Mouse (Mus musculus) hindbrain, embryonic 11.5 days (tissue): ENCODE measurements at regions not wholly inside any gene's neighbourhood (a gene's known extent, or its start where the extent isn't known, plus 50 kb on each side); places are given as distances from the start of the nearest gene placed in this dataset.
"Not testable (repeated sequence)": the region's sequence is repeated elsewhere in the genome, so short reads cannot be mapped to it uniquely, and the experiment has no call there.

Source experiments
- ATAC-seq: fragments of 200-750 bp; cut with Nextera tagmentation; 2 replicates; pipeline ENCODE4 v1.8.0; 2017; ENCODE audit warnings: mild to moderate bottlenecking, moderate TSS enrichment, moderate library complexity; ENCODE audit not compliant: low FRiP score
- DNase-seq: peaks from one replicate; pipeline ENCODE4 v3.0.0-alpha.2; 2015; ENCODE audit warnings: low spot score
- H3K27ac ChIP-seq: fragments of 300-500 bp; sonication (generic); 2 replicates; pipeline ENCODE4 v1.5.1; 2014; ENCODE audit warnings: mild to moderate bottlenecking, low read depth, low read length
- H3K27me3 ChIP-seq: fragments of 300-500 bp; sonication (generic); 2 replicates; pipeline ENCODE4 v1.6.1; 2014; ENCODE audit warnings: mild to moderate bottlenecking, low read length, moderate library complexity, mixed read lengths; ENCODE audit not compliant: control insufficient read depth, insufficient read depth
- H3K36me3 ChIP-seq: fragments of 300-500 bp; sonication (generic); 2 replicates; pipeline ENCODE4 v1.6.1; 2014; ENCODE audit warnings: mild to moderate bottlenecking, low read length, moderate library complexity, mixed read lengths; ENCODE audit not compliant: control insufficient read depth, insufficient read depth
- H3K4me1 ChIP-seq: fragments of 300-500 bp; sonication (generic); replicated peaks from 2 replicates; pipeline ENCODE4 v1.6.1; 2014; ENCODE audit warnings: low read length, mixed read lengths; ENCODE audit not compliant: control insufficient read depth, insufficient read depth
- H3K4me2 ChIP-seq: fragments of 300-500 bp; sonication (generic); replicated peaks from 2 replicates; pipeline ENCODE4 v1.6.1; 2014; ENCODE audit warnings: mild to moderate bottlenecking, low read depth, low read length
- H3K4me3 ChIP-seq: fragments of 300-500 bp; sonication (generic); 2 replicates; pipeline ENCODE4 v1.5.1; 2014; ENCODE audit warnings: low read depth, low read length
- H3K9ac ChIP-seq: fragments of 300-500 bp; sonication (generic); 2 replicates; pipeline ENCODE4 v1.6.1; 2014; ENCODE audit warnings: low read depth, low read length
- H3K9me3 ChIP-seq: fragments of 300-500 bp; sonication (generic); 2 replicates; pipeline ENCODE4 v1.6.1; 2016; ENCODE audit warnings: low read length; ENCODE audit not compliant: control insufficient read depth
- WGBS: fragments of 180-500 bp; shearing (Covaris S2); extraction: QIAGEN DNeasy Blood & Tissue Kit; methylation state at CpG from one replicate; pipeline ENCODE4 v1.1.7; 2014; 5-methylcytosine and 5-hydroxymethylcytosine counted together

DNA sequence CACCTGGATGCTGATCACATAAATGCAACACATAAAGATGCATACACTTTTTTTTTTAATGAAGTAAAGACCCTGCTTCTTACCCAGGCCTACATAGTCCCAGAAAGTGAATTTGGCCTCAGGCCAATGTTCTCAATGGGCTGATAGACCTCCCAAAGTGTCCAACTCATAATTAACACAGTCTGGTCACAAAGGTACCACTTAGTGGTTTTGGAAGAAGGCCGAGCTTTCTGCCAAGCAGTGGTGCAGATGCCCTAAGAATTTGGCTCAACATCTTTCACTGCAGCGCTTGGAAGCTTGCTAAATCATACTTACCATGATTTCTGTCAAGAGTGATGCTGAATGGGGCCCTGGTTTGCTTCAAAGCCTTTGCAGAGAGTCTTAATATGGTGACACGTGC is 706.4 kb upstream of the Rag2 start:
- Histone ChIP-seq H3K4me2 (no peak overlapping the region), H3K27ac (no peak overlapping the region), H3K9ac (no peak overlapping the region), H3K4me3 (no peak overlapping the region), H3K4me1 (no peaks in the 10 kb centered on the region), H3K36me3 (no peaks in the 10 kb centered on the region), H3K27me3 (no peaks in the 10 kb centered on the region), H3K9me3 (no peaks in the 10 kb centered on the region)
- 93% methylated on average over 3 of the region's 3 CpGs for WGBS
- DNase-seq (no peak), ATAC-seq (no peak)

DNA sequence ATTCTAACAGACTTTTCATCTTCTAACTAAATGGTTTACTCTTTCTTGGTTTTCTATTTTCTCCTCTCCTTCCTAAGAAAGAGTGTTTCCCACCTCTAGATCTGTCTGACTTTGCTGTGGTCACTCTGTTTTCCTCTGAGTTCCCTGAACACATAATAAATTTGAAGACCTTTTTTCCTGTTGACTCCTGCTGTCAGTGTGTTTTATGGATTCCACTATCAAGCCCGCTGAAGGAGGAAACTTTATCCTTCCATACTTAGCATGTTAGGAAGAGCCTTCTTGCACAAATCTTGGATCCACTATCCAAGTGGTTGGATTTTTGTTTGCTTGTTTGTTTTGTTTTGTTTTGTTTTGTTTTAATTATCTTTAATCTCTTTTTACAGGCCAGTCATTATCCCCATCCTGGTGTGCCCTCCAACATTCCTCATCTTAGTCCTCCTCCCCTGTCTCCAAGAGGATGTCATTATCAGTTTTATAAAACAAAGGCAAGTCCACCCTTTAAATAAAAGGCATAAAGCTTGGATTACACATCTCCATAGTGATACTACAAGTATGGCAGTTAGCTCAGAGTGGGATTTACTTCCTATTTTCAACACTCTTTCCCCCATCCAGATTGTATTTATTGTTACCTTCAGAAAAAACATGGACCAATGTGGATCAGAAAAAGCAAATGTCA is 704.8 kb upstream of the Rag2 start:
- no peak overlapping the region for H3K4me2 ChIP-seq
- H3K9me3 ChIP-seq: no peaks in the 10 kb centered on the region
- WGBS: 93% methylated on average over 1 of the region's 1 CpGs
- H3K27ac ChIP-seq: no peak overlapping the region
- no peak overlapping the region for H3K9ac ChIP-seq
- ATAC-seq (no peak), DNase-seq (no peak)
- H3K4me1 ChIP-seq: no peaks in the 10 kb centered on the region
- no peak overlapping the region for H3K4me3 ChIP-seq
- no peaks in the 10 kb centered on the region for H3K27me3 ChIP-seq
- H3K36me3 ChIP-seq: no peaks in the 10 kb centered on the region

DNA sequence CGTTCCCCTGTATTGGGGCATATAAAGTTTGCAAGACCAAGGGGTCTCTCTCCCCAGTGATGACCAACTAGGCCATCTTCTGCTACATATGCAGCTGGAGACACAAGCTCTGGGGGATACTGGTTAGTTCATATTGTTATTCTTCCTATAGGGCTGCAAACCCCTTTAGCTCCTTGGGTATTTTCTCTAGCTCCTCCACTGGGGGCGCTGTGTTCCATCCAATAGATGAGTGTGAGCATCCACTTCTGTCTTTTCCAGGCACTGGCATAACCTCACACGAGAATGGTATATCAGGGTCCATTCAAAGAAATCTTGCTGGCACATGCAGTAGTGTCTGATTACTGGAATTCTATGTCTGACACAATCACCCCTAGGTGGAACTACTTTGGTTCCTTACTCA is 675.9 kb upstream of the Rag2 start:
- not testable (repeated sequence) for H3K4me3 ChIP-seq, H3K4me1 ChIP-seq, DNase-seq, H3K9ac ChIP-seq, H3K27me3 ChIP-seq, H3K9me3 ChIP-seq, H3K4me2 ChIP-seq, ATAC-seq, H3K27ac ChIP-seq, H3K36me3 ChIP-seq
- 44% methylated on average over 3 of the region's 3 CpGs for WGBS

DNA sequence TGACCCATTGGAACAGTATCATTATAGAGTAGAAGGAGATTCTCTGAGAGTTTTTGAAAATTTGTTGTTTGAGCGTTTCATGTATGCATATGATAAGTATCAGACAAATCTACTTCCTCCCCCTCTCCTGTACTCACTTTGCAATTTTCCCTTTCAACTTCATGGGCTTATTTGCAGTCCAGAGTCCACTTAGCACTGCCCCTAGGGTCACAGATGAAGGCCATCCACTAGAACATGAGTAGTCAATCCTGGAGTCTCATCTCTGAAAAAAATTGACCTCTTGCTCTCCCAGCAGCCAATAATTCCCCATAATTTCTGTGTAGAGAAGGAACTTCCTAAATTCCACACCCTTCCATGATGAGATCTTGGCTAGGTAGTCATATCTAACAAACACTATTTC is 665.1 kb upstream of the Rag2 start:
- H3K27me3 ChIP-seq: no peaks in the 10 kb centered on the region
- H3K4me1 ChIP-seq: no peaks in the 10 kb centered on the region
- H3K9me3 ChIP-seq: no peaks in the 10 kb centered on the region
- no peaks in the 10 kb centered on the region for H3K36me3 ChIP-seq
- DNase-seq (no peak), ATAC-seq (no peak)
- no peak overlapping the region for H3K9ac ChIP-seq
- no peak overlapping the region for H3K4me2 ChIP-seq
- WGBS: 91% methylated on average over 1 of the region's 1 CpGs
- no peak overlapping the region for H3K4me3 ChIP-seq
- H3K27ac ChIP-seq: no peak overlapping the region

DNA sequence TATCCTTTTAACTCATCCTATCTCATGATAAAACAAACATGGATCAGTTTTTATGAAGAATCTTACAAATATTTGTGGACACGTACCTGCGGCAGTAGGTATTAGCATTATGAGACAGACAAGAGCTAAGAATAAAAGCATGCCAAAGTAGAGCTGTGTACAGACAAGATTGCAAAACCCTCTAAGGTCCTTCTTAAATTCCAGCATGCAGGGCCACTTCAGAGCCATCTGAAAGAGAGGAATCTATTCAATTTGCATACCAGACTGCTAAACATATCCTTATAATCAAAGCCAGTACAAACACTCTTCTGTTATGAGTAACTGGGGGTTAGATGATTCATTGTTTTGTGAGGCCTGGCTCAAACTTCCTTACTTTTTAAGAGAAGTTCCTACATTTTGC is 659.9 kb upstream of the Rag2 start:
- no peak overlapping the region for H3K9ac ChIP-seq
- H3K36me3 ChIP-seq: no peaks in the 10 kb centered on the region
- no peaks in the 10 kb centered on the region for H3K27me3 ChIP-seq
- WGBS: 92% methylated on average over 2 of the region's 2 CpGs
- H3K9me3 ChIP-seq: no peaks in the 10 kb centered on the region
- DNase-seq (no peak), ATAC-seq (no peak)
- H3K4me2 ChIP-seq: no peak overlapping the region
- H3K4me3 ChIP-seq: no peak overlapping the region
- no peak overlapping the region for H3K27ac ChIP-seq
- H3K4me1 ChIP-seq: no peaks in the 10 kb centered on the region

DNA sequence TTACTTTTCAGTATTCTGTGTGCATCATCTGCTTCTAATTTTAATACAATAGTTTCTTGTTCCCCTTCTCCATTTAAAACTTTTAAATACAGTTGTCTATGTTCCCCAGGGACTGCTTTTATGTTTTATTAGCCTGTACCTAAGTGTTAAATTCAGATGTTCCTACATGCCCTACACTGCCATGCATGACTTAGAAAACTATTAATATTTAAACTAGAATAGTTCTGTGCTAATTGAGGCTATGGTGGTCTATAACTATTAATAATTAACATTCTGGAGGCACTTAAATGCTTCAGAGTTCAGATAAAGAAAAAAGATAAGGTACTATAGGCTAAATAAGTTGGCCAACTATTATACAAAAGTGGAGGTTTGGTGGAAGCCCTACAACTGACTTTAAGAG is 647.3 kb upstream of the Rag2 start:
- Histone ChIP-seq H3K27me3 (no peaks in the 10 kb centered on the region), H3K36me3 (no peaks in the 10 kb centered on the region), H3K4me3 (no peak overlapping the region), H3K4me2 (no peak overlapping the region), H3K9ac (no peak overlapping the region), H3K9me3 (no peaks in the 10 kb centered on the region), H3K4me1 (no peaks in the 10 kb centered on the region), H3K27ac (no peak overlapping the region)
- DNase-seq (no peak), ATAC-seq (no peak)

DNA sequence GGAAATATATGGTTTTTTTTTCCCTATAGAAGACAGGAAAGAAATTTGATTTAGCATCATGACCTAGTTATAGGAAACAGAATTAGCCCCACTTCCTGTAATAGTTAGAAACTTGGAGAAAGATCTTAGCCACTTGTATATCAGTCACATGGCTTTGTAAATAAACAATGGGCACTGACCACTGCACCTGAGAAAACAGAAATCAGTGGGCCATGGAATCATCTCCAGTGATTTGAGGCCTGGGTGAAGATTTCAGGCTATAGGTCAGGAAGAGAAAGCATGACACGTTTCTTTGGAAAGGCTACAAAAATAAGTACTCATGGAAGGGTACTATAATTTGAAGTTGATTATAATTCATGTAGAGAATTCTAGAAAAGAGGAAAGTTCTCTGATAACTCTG is 642.2 kb upstream of the Rag2 start:
- ATAC-seq: no peak
- 66% methylated on average over 1 of the region's 1 CpGs for WGBS
- Histone ChIP-seq H3K9me3 (no peaks in the 10 kb centered on the region), H3K9ac (no peak overlapping the region), H3K4me1 (no peaks in the 10 kb centered on the region), H3K4me3 (no peak overlapping the region), H3K27me3 (no peaks in the 10 kb centered on the region), H3K27ac (no peak overlapping the region), H3K4me2 (no peak overlapping the region), H3K36me3 (no peaks in the 10 kb centered on the region)
- DNase-seq: no peak

DNA sequence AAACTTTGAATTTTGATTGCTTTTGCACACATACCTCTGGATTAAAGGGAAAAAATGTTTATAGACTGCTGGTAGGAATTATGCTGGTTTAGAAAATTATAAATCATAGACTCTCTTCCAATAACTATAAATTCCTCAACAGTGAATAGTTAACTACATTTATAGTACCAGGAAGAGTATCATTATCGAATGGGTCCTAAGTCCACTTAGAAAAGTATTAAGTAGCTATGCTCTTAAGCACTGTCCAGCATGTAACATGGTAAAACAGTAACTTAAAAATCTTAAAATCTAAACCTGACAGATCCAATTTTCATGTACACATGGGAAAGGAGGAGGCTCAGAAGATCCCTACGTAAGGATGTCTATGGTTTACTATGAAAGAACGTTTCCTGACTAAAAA is 609.2 kb upstream of the Rag2 start:
- H3K4me1 ChIP-seq: no peaks in the 10 kb centered on the region
- no peaks in the 10 kb centered on the region for H3K36me3 ChIP-seq
- 94% methylated on average over 3 of the region's 3 CpGs for WGBS
- no peaks in the 10 kb centered on the region for H3K27me3 ChIP-seq
- ATAC-seq: no peak
- H3K27ac ChIP-seq: no peak overlapping the region
- no peak overlapping the region for H3K9ac ChIP-seq
- no peak for DNase-seq
- H3K4me2 ChIP-seq: no peak overlapping the region
- H3K9me3 ChIP-seq: no peaks in the 10 kb centered on the region
- H3K4me3 ChIP-seq: no peak overlapping the region

DNA sequence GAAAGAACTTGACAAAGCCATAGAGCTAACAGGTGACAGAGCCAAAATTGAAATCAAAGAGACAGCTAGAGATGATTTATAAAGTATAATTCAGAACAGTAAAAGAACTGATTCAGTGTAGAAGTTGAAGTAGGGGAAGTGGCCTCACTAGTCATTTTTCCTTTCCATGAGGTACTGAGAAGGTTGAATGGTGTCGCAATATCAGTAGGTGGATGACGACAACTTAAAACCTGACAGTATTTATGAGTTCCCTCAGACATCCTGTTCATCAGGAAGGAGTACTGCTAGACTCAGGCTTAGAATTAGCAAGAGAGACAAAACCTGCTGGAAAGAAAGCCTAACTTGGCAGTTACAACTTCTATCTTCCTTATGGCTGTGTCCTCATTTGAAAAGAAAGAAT is 605.1 kb upstream of the Rag2 start:
- Histone ChIP-seq H3K27me3 (no peaks in the 10 kb centered on the region), H3K9ac (no peak overlapping the region), H3K9me3 (no peaks in the 10 kb centered on the region), H3K27ac (no peak overlapping the region), H3K4me2 (no peak overlapping the region), H3K4me3 (no peak overlapping the region), H3K36me3 (no peaks in the 10 kb centered on the region), H3K4me1 (no peaks in the 10 kb centered on the region)
- WGBS: 97% methylated on average over 2 of the region's 2 CpGs
- no peak for ATAC-seq
- DNase-seq: no peak
